Mouse (Mus musculus): Measurements from ENCODE around the gene Tsc22d4.
"Not testable (repeated sequence)": the region's sequence is repeated elsewhere in the genome, so short reads cannot be mapped to it uniquely, and the experiment has no call there.

Tsc22d4 gene

GRCm38 (mm10) chr5:137741023-137741931 lies 4.3 kb upstream of the Tsc22d4 start, which contains the start of gene Nyap1:
TSS of gene Nyap1 (minus strand) at chr5:137741607.
- DNase-seq (ENCODE audit: low spot score in 2 of 2) = peak in 1 of 2 experiments; percentile 76

GRCm38 (mm10) chr5:137742048-137742447 lies 3.5 kb upstream of the Tsc22d4 start:
- DNase-seq (ENCODE audit: low spot score in 2 of 2) = no peak

- DNase-seq (ENCODE audit: low spot score in 2 of 2) = no peak
These were observed 2.7 kb upstream of the Tsc22d4 start for GRCm38 (mm10) chr5:137742836-137743235.

GRCm38 (mm10) chr5:137744197-137744596 lies 1.3 kb upstream of the Tsc22d4 start:
- no peak for DNase-seq (ENCODE audit: low spot score in 2 of 2)

GRCm38 (mm10) chr5:137746282-137746850 lies 836 bp downstream of the Tsc22d4 start:
- no peak for DNase-seq (ENCODE audit: low spot score in 2 of 2)

GRCm38 (mm10) chr5:137746851-137747325 lies 1.4 kb downstream of the Tsc22d4 start:
- DNase-seq (ENCODE audit: low spot score in 2 of 2) = no peak

- no peak for DNase-seq (ENCODE audit: low spot score in 2 of 2)
These were observed 1.9 kb downstream of the Tsc22d4 start for GRCm38 (mm10) chr5:137747326-137747961.

GRCm38 (mm10) chr5:137748130-137748770 lies 2.7 kb downstream of the Tsc22d4 start:
- DNase-seq (ENCODE audit: low spot score in 2 of 2) = no peak

- DNase-seq (ENCODE audit: low spot score in 2 of 2) = no peak
These were observed 3.8 kb downstream of the Tsc22d4 start for GRCm38 (mm10) chr5:137749196-137749836.

- not testable (repeated sequence) for DNase-seq (ENCODE audit: low spot score in 2 of 2)
These were observed 4.7 kb downstream of the Tsc22d4 start for GRCm38 (mm10) chr5:137750212-137750611.

- no peak for DNase-seq (ENCODE audit: low spot score in 2 of 2)
These were observed 5.8 kb downstream of the Tsc22d4 start for GRCm38 (mm10) chr5:137751221-137751887.

- no peak for DNase-seq (ENCODE audit: low spot score in 2 of 2)
These were observed 6.5 kb downstream of the Tsc22d4 start for GRCm38 (mm10) chr5:137751988-137752387.

- DNase-seq (ENCODE audit: low spot score in 2 of 2) = no peak
These were observed 7.7 kb downstream of the Tsc22d4 start for GRCm38 (mm10) chr5:137753111-137753832.

- no peak for DNase-seq (ENCODE audit: low spot score in 2 of 2)
These were observed 9.9 kb downstream of the Tsc22d4 start for GRCm38 (mm10) chr5:137755425-137755824.

- no peak for DNase-seq (ENCODE audit: low spot score in 2 of 2)
These were observed 10.6 kb downstream of the Tsc22d4 start for GRCm38 (mm10) chr5:137756106-137756505.

- DNase-seq (ENCODE audit: low spot score in 2 of 2) = peak; percentile 73 to 93
These were observed 11.5 kb downstream of the Tsc22d4 start for GRCm38 (mm10) chr5:137756882-137757661.

- peak; percentile 81 to 84 for DNase-seq (ENCODE audit: low spot score in 2 of 2)
These were observed 12.4 kb downstream of the Tsc22d4 start for GRCm38 (mm10) chr5:137757887-137758286.

GRCm38 (mm10) chr5:137758921-137759534 lies 13.5 kb downstream of the Tsc22d4 start:
- no peak for DNase-seq (ENCODE audit: low spot score in 2 of 2)

GRCm38 (mm10) chr5:137759971-137760412 lies 14.5 kb downstream of the Tsc22d4 start:
- peak; percentile 89 to 91 for DNase-seq (ENCODE audit: low spot score in 2 of 2)
